Mouse (Mus musculus): ENCODE results near the gene Kncn. TPM values are rescaled to one million over a fixed set of nuclear protein-coding genes. Genes with fewer than 3 reads are reported as not detected.

Kncn gene
- polyA plus RNA-seq, 1 experiment from 2014 or later: 0.13 TPM

DNA sequence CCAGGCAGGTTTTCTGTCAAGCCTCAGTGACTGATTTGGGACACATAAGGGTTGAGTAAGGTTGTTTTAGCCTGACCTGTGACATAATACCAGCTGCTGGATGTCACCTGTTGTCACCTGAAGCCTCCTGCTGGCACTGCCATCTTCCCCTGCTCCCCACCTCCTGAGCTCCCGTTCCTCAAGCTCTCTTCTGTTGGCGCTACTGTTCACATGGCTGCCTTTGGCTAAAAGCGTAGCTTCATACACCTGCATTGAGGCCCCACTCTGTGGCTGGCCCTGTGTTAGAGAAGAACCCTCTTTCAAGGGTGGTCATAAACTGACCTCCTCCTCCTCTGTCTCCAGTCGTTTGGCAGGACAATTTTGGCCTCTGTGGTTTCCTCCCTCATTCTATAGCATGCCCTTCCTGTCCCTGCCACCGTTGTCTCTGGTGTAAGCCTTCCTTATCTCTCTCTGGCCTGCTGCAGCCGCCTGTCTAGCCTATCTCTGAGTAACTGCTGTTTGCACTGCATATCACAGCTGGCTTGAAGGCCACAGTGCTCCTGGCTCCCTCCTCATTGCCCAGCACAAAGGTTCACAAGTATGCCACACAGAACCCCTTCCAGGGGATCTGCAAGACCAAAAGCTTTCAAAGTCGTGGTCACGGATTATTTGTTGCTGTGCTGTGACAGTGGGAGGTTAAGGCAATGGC is 35.1 kb upstream of the Kncn start:
- no peak overlapping the region for H3K9ac ChIP-seq
- H3K4me1 ChIP-seq (replicated peaks; ENCODE audit: control insufficient read depth, insufficient read depth, low read length): no peaks in the 10 kb centered on the region; the same call in 1 of the 2 replicates
- H3K27ac ChIP-seq: no peak overlapping the region
- H3K9me3 ChIP-seq (ENCODE audit: control insufficient read depth, low read length): no peaks in the 10 kb centered on the region
- no peak overlapping the region for H3K4me3 ChIP-seq (replicated peaks; ENCODE audit: low read length)
- H3K4me2 ChIP-seq (replicated peaks): no peak overlapping the region
- WGBS: 71% methylated on average over 8 of the region's 8 CpGs
- no peaks in the 10 kb centered on the region for H3K27me3 ChIP-seq (ENCODE audit: control insufficient read depth, insufficient read depth, low read length)
- DNase-seq (ENCODE audit: low spot score) (no peak), ATAC-seq (ENCODE audit: low FRiP score) (no peak)
- H3K36me3 ChIP-seq (replicated peaks; ENCODE audit: control insufficient read depth, insufficient read depth): peaks cover 9% of the 10 kb centered on the region; the same call in 1 of the 2 replicates

- H3K36me3 ChIP-seq (replicated peaks; ENCODE audit: control insufficient read depth, insufficient read depth): peaks cover 9% of the 10 kb centered on the region; the same call in 1 of the 2 replicates
- no peak overlapping the region for H3K4me3 ChIP-seq (replicated peaks; ENCODE audit: low read length)
- DNase-seq (ENCODE audit: low spot score): no peak
- peaks cover 3% of the 10 kb centered on the region for H3K4me1 ChIP-seq (replicated peaks; ENCODE audit: control insufficient read depth, insufficient read depth, low read length)
- H3K27ac ChIP-seq: no peak overlapping the region
- no peak overlapping the region for H3K4me2 ChIP-seq (replicated peaks)
- no peaks in the 10 kb centered on the region for H3K9me3 ChIP-seq (ENCODE audit: control insufficient read depth, low read length)
- H3K27me3 ChIP-seq (ENCODE audit: control insufficient read depth, insufficient read depth, low read length): no peaks in the 10 kb centered on the region
- 81% methylated on average over 2 of the region's 2 CpGs for WGBS
- ATAC-seq (ENCODE audit: low FRiP score): no peak
- H3K9ac ChIP-seq: no peak overlapping the region
Observed at GRCm38 (mm10) chr4:115850111-115850510, 34.1 kb upstream of the Kncn start.

- DNase-seq (ENCODE audit: low spot score) (no peak), ATAC-seq (ENCODE audit: low FRiP score) (no peak)
- Histone ChIP-seq H3K36me3 (replicated peaks; ENCODE audit: control insufficient read depth, insufficient read depth) (peaks cover 9% of the 10 kb centered on the region; the same call in 1 of the 2 replicates), H3K4me1 (replicated peaks; ENCODE audit: control insufficient read depth, insufficient read depth, low read length) (peaks cover 8% of the 10 kb centered on the region), H3K27ac (no peak overlapping the region), H3K9me3 (ENCODE audit: control insufficient read depth, low read length) (no peaks in the 10 kb centered on the region), H3K9ac (no peak overlapping the region), H3K4me2 (replicated peaks) (no peak overlapping the region), H3K4me3 (replicated peaks; ENCODE audit: low read length) (no peak overlapping the region), H3K27me3 (ENCODE audit: control insufficient read depth, insufficient read depth, low read length) (no peaks in the 10 kb centered on the region)
- WGBS: 65% methylated on average over 2 of the region's 2 CpGs
Observed at GRCm38 (mm10) chr4:115850631-115851030, 33.6 kb upstream of the Kncn start.

- peaks cover 15% of the 10 kb centered on the region for H3K4me1 ChIP-seq (replicated peaks; ENCODE audit: control insufficient read depth, insufficient read depth, low read length)
- H3K4me2 ChIP-seq (replicated peaks): no peak overlapping the region
- H3K27ac ChIP-seq: no peak overlapping the region
- no peaks in the 10 kb centered on the region for H3K9me3 ChIP-seq (ENCODE audit: control insufficient read depth, low read length)
- no peak overlapping the region for H3K4me3 ChIP-seq (replicated peaks; ENCODE audit: low read length)
- WGBS: 84% methylated on average over 6 of the region's 6 CpGs
- no peak overlapping the region for H3K9ac ChIP-seq
- no peaks in the 10 kb centered on the region for H3K27me3 ChIP-seq (ENCODE audit: control insufficient read depth, insufficient read depth, low read length)
- peaks cover 9% of the 10 kb centered on the region; the same call in 1 of the 2 replicates for H3K36me3 ChIP-seq (replicated peaks; ENCODE audit: control insufficient read depth, insufficient read depth)
- ATAC-seq (ENCODE audit: low FRiP score) (no peak), DNase-seq (ENCODE audit: low spot score) (no peak)
Observed at GRCm38 (mm10) chr4:115851569-115851968, 32.6 kb upstream of the Kncn start.

DNA sequence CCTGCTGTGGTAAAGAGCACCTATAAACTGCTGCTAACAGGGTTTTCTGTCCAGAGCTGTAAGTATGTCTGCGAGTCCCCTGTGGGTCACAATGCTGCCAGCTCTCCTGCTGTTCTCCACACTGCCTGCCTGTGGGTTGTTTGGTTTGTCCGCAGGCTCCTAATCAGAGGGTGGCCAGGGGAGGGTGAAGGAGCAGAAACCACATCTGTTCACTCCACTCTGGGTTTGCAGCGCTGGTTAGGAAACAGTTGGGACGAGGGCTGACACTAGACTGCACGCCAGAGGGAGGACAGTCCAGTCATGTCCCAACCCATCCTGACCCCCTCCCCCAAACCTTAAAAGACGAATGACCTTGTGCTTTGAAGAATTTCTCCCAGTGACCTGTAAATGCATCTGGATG is 29.1 kb upstream of the Kncn start:
- Histone ChIP-seq H3K9me3 (ENCODE audit: control insufficient read depth, low read length) (no peaks in the 10 kb centered on the region), H3K9ac (0 out of 2 replicates have a peak overlapping the region, but pooled peaks have one; percentile 8), H3K36me3 (replicated peaks; ENCODE audit: control insufficient read depth, insufficient read depth) (peaks cover 21% of the 10 kb centered on the region), H3K27ac (peak overlapping the region; percentile 20; the same call in 1 of the 2 replicates), H3K27me3 (ENCODE audit: control insufficient read depth, insufficient read depth, low read length) (no peaks in the 10 kb centered on the region), H3K4me3 (replicated peaks; ENCODE audit: low read length) (no peak overlapping the region), H3K4me1 (replicated peaks; ENCODE audit: control insufficient read depth, insufficient read depth, low read length) (peaks cover 20% of the 10 kb centered on the region), H3K4me2 (replicated peaks) (no peak overlapping the region)
- ATAC-seq (ENCODE audit: low FRiP score) (no peak), DNase-seq (ENCODE audit: low spot score) (no peak)
- 46% methylated on average over 6 of the region's 6 CpGs for WGBS

GRCm38 (mm10) chr4:115855609-115856008 is 28.6 kb upstream of the Kncn start:
- no peak for DNase-seq (ENCODE audit: low spot score)
- Histone ChIP-seq H3K27ac (peak overlapping the region; percentile 52), H3K4me1 (replicated peaks; ENCODE audit: control insufficient read depth, insufficient read depth, low read length) (peaks cover 20% of the 10 kb centered on the region), H3K36me3 (replicated peaks; ENCODE audit: control insufficient read depth, insufficient read depth) (peaks cover 17% of the 10 kb centered on the region), H3K4me3 (replicated peaks; ENCODE audit: low read length) (no peak overlapping the region), H3K4me2 (replicated peaks) (no peak overlapping the region), H3K27me3 (ENCODE audit: control insufficient read depth, insufficient read depth, low read length) (no peaks in the 10 kb centered on the region), H3K9me3 (ENCODE audit: control insufficient read depth, low read length) (no peaks in the 10 kb centered on the region), H3K9ac (peak overlapping the region; percentile 25; the same call in 1 of the 2 replicates)
- WGBS: 40% methylated on average over 4 of the region's 4 CpGs
- no peak for ATAC-seq (ENCODE audit: low FRiP score)

GRCm38 (mm10) chr4:115856282-115856681 is 27.9 kb upstream of the Kncn start:
- Histone ChIP-seq H3K4me1 (replicated peaks; ENCODE audit: control insufficient read depth, insufficient read depth, low read length) (peaks cover 20% of the 10 kb centered on the region), H3K36me3 (replicated peaks; ENCODE audit: control insufficient read depth, insufficient read depth) (peaks cover 18% of the 10 kb centered on the region), H3K9ac (peak overlapping the region; percentile 37), H3K27ac (peak overlapping the region; percentile 52), H3K4me3 (replicated peaks; ENCODE audit: low read length) (no peak overlapping the region), H3K27me3 (ENCODE audit: control insufficient read depth, insufficient read depth, low read length) (no peaks in the 10 kb centered on the region), H3K9me3 (ENCODE audit: control insufficient read depth, low read length) (no peaks in the 10 kb centered on the region), H3K4me2 (replicated peaks) (no peak overlapping the region)
- DNase-seq (ENCODE audit: low spot score) (no peak), ATAC-seq (ENCODE audit: low FRiP score) (0 out of 2 replicates have a peak, but pooled peaks have one; percentile 18)
- 58% methylated on average over 4 of the region's 4 CpGs for WGBS

DNA sequence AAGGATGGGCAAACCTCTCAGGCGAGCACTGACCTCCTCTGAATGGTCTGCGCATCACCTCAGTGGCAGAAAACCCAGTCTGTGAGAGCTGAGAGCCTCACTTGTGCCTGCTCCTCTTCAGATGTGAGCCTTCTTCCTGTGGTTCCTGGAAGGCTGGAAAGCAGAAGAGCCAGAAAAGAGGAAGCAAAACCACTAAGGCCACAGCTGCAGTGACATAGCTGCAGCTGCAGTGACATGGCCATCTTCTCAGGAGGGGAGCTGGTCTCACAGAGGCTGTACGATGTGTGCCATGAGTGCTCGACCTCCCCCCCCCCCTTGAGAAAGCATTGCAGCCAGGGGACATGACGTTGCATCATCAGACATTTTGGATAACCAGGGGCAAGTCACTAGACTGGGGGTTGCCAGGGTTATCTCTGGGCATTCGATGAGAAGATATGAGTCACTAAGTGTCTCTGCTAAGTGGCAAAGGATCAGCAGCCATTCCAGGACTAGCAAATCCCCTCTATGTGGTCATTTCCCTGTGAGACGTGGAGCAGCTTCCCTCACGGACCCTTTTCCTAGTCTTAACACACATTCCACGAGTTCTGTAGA is 26.8 kb upstream of the Kncn start:
- Histone ChIP-seq H3K4me3 (replicated peaks; ENCODE audit: low read length) (no peak overlapping the region), H3K27me3 (ENCODE audit: control insufficient read depth, insufficient read depth, low read length) (no peaks in the 10 kb centered on the region), H3K27ac (no peak overlapping the region), H3K9ac (no peak overlapping the region), H3K9me3 (ENCODE audit: control insufficient read depth, low read length) (no peaks in the 10 kb centered on the region), H3K4me2 (replicated peaks) (no peak overlapping the region), H3K4me1 (replicated peaks; ENCODE audit: control insufficient read depth, insufficient read depth, low read length) (peaks cover 20% of the 10 kb centered on the region), H3K36me3 (replicated peaks; ENCODE audit: control insufficient read depth, insufficient read depth) (peaks cover 18% of the 10 kb centered on the region)
- no peak for DNase-seq (ENCODE audit: low spot score)
- 85% methylated on average over 9 of the region's 9 CpGs for WGBS
- ATAC-seq (ENCODE audit: low FRiP score): no peak

- H3K4me3 ChIP-seq (replicated peaks; ENCODE audit: low read length): no peak overlapping the region
- H3K27ac ChIP-seq: no peak overlapping the region
- ATAC-seq (ENCODE audit: low FRiP score): no peak
- no peak overlapping the region for H3K4me2 ChIP-seq (replicated peaks)
- DNase-seq (ENCODE audit: low spot score): no peak
- H3K4me1 ChIP-seq (replicated peaks; ENCODE audit: control insufficient read depth, insufficient read depth, low read length): peaks cover 10% of the 10 kb centered on the region; the same call in 1 of the 2 replicates
- WGBS: 79% methylated on average over 7 of the region's 7 CpGs
- H3K9ac ChIP-seq: no peak overlapping the region
- H3K27me3 ChIP-seq (ENCODE audit: control insufficient read depth, insufficient read depth, low read length): no peaks in the 10 kb centered on the region
- no peaks in the 10 kb centered on the region for H3K9me3 ChIP-seq (ENCODE audit: control insufficient read depth, low read length)
- 0 out of 2 replicates have a peak, but pooled peaks cover 10% of the 10 kb centered on the region for H3K36me3 ChIP-seq (replicated peaks; ENCODE audit: control insufficient read depth, insufficient read depth)
Observed at GRCm38 (mm10) chr4:115863352-115863751, 20.8 kb upstream of the Kncn start.
